Mouse (Mus musculus) erythroid progenitor cell, adult 5-6 weeks (primary cell): ENCODE data around the gene Add1. TPM values are rescaled to one million over a fixed set of nuclear protein-coding genes. Genes with fewer than 3 reads are reported as not detected.
A peak's percentile ranks its signal among the peaks of the same experiment; 100 is the strongest.

Source experiments
- ATAC-seq: replicated peaks from 2 replicates; pipeline ENCODE4 v1.8.0; 2016; ENCODE audit warnings: moderate number of reproducible peaks, mild to moderate bottlenecking, moderate TSS enrichment, inconsistent platforms; ENCODE audit not compliant: poor library complexity, low FRiP score, severe bottlenecking
- total RNA-seq, 2 experiments: library from RNA; stranded (forward) in 1 of 2; stranded (reverse) in 1 of 2; fragments of 150-400 nt in 1 of 2; fragments of 186-747, 209-891 nt in 1 of 2; gene quantifications; 2 replicates each; pipeline versions ENCODE4 v1.2.3 to v1.2.4; 2015 to 2017; ENCODE audit warnings: low replicate concordance in 2 of 2

Add1 gene
- total RNA-seq (2015; ENCODE audit: low replicate concordance) (547 and 570 TPM in 2 replicates), total RNA-seq (2017; ENCODE audit: low replicate concordance) (969 and 1,003 TPM in 2 replicates)

DNA sequence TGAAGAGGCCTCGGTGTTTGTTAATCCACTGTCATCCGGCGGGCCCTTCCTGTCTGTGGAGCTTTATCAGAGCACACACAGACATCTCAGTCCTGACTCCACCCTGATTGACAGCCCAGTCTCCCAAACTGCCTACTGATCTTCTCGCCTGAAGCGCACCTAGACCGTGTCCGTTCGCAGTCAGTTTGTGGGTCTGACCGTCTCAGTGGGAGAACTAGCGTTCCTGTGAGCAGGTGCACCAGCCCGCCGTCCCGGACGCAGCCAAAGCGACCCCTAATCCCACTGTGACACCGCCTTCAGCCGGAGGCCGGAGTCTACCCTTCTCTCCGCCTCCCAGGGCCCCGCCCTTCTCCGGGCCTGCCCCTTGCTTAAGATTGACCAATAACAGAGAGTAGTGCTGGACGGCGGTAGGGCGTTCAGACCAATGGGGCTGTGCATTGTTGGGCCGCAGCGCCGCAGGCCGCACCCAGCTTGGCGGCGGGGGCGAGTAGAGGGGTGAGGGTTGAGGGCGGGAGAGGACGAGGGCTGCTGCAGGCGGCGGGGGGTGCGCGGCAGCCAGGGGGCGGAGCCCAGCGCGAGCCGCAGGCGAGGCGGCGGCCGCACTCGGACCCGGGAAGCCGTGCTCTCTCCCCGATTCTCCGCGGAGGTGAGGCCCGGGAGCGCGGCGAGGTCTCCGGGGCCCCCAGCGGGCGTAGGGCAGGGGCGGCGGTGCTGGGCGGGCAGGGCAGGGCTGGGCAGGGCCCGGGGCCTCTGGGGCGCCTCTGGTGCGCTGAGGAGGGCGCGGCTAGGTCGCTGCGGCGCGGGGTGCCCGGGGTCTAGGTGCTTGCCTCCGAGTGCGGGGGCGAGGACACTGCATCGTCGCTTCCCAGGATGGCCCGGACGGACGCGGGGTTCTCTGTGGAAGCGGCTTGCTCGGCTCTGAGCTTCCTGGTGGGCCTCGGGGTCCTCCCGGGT is at the start of gene Add1:
Add1 (plus strand) TSS at position 397 of the 954 bp plus-strand sequence.
- ATAC-seq = peak; percentile 87

DNA sequence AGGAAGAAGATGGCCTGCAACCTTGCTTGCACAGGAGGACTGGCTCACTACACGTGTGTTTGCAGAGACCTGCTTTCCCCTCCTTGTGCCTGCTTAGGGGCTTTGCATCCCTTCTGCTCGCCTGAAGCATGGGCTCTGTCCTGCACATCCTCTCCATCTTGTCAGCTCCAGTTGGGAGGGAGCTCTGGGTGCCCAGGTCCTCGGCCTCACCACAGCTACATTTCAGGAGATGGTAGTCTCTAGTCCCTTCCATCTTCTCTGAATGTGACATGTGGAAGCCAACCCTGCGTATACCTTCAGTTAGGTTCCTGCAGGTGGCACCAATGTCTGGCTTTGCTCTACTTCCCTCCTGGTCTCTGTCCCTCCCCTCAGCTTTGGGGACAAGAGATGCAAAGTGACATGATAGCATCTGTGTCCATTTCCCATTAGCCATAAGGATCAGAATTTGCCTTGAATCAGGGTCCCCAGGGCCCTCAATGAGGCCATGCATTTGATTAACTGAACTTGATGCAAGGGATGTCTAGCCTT is 49.4 kb upstream of the Add1 start:
- ATAC-seq = no peak

DNA sequence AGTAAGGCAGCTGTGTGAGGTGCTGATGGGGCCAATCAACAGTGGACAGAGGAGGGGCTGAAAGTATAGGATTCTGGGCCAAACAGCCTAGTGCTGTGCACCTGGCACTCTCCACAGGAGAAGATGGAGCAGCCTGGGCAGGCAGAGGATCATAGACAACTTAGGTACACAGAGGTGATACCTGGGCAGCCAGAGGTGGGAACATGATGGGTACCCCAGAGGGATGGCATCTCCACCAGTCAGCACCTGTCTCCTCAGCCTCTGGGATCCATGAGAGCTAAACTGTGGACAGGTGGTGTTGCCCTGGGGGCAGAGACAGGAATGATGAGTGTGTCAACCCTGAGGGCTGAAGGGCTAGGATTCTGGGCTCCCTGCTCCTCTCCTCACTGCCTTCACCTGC is 49.0 kb upstream of the Add1 start:
- ATAC-seq = no peak

DNA sequence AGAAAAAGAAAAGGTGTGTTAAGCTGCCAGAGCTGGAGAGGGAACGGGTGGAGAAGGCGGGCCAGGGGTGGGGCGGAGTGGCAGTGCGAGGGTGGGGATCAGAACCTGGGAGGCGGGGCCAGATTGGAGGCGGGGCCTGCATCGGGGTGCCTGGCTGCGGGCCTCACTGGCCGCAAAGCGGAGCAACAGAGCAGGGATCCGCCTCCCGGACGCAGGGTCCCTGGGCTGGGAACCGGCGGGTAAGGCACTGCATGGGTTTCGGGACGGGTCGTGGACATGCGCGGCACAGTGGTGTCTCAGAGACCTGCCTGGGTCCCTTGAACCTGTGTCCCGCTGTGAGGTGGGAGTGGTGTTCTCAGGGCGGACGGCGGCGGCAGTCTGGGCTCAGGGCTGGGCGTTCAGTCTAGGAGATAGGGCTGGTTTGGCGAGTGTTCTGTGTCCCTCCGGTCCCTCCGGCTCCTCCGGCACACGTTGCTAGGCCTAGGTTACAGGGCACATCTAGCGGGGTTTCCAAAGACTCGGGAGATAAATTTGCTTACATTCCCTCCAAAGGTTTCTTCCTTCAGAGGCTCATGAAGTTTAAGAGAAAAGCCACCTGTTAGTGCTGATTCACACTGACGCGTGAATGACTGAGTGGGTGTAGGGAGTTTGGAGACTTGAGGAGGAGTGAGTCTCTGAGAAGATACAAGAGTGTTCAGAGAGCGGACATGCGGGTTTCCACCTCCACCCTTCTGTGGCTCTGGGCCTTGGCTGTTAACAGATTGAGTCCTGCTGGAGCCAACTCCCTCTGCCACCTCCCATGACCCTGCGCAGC is 47.6 kb upstream of the Add1 start, which contains the start of gene Sh3bp2:
Sh3bp2 (plus strand) TSS at position 176 of the 814 bp plus-strand sequence.
- peak; percentile 94 for ATAC-seq

DNA sequence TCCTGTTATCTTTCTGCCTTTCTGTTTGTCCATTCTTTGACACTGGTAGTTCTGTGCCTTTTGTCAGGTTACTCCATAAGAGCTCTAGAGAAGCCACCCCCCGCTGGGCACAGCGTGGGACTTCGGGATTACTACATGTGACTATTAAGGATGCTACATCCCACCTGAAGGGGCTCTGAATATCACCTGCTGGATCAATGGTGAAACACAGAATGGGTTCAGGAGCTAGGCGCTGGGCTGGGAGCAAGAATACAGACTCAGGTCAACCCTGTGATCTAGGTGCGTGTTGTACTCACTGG is 47.0 kb upstream of the Add1 start:
- no peak for ATAC-seq

DNA sequence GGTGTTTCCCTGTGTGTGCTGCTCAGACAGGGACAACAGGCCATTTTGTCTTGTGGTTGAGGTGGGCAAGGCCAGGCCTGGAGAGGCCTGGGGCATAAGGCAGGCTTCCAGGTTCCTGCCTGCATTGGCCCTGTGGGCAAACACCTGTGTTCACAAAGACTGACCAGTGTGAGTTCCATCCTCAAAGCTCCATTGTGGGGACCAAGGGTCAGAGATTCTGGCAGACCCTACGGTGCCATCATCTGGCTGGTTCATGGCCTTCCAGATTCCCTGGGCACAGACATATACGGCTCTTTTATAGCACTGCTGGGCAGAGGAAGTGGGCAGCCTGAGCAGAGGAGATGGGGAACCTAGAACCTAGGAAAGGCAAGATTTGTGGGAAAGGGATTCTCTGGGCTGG is 46.1 kb upstream of the Add1 start:
- ATAC-seq = no peak

DNA sequence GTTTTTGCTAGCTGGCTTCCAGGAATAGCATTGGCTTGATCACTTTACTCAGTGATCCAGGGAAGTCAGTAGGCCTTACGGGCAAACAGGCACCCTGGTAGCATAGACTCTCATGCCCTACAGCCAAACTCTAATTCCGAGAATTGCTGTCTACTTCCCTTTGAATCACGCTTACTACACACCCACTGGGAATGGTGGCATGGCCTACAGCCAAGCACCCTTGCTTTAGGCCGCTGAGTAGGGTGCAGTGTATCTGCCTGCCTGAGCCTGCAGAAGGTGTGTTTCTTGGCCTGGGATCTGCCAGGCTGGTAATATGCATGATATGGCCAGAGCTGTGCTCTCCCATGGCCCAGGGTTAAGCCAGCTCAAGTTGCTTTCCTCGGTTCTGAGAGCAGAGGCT is 44.7 kb upstream of the Add1 start:
- no peak for ATAC-seq

DNA sequence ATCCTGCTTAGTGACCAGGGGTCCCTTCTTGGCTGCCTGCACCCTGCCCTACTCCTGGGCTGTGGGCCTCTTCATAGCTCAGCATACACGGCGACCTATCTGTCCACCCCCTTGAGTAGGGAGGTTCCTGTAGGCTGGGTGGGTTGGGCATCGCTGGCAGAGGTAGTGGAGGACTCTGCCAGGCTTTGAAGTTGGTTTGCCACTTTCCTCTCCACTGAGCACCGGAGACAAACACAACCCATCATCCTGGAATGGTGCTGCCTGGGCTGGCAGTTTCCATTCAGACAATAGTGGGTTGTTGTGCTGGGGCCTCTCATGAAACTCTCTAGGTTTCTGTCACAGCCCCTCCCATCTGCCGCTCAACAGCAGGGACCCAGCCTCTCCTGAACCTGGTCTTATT is 43.3 kb upstream of the Add1 start:
- ATAC-seq = no peak

DNA sequence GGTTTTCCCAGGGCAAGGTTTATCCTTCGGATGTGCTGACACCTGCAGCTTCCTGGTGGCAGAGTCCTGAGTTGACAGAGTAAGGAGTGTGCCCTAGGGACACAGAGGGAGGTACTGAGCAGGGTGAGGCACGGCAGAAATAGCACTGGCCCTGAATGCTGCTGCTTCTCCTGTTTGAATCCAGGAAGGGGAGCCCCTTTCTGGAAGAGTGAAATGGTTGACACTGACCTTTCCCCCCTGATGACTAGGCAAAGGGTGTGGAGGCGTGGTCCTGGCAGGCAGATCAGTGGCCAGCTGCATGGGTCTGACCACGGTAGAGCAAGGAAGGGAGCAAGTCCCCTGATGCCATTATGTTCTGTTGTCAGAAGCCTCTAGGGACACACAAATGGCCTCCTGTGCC is 42.8 kb upstream of the Add1 start:
- no peak for ATAC-seq

DNA sequence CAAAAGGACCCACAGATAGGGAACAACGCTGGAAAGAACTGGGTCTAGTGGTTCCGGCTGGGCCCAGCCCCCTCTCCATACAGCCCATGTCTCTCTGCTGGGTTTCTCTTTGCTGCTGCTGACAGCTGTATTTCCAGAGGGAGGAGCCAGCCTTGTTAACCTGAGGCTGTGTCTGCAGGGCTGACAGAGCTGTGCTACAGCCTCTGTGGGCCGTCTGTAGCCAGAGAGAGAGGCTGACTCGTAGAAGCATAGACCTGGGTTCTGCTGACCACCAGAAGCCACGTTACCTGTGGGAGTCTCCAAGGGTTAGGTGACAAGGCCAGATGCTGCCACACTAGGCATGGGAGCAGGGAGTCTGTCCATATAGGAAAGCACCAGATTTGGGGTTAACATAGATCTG is 40.4 kb upstream of the Add1 start:
- no peak for ATAC-seq

DNA sequence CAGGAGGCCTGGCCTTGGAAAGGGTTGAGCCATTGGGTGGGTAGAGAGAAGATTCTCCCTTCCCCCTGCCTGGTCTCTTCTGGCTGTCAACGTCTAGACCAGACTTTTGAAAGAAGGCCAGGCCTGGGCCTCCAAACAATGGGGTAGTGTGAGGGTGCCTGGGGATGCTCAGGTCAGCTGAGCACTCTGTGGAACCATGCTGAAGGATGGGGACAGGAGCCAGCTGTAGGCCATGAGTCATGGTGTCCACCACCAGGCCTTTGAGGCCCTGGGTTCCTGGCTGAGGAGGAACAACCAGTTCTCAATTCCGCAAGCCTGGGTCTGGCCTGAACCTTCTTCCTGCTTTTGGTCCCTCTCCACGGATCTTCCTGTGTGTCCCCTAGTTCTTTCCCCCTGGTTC is 39.6 kb upstream of the Add1 start:
- ATAC-seq = no peak

DNA sequence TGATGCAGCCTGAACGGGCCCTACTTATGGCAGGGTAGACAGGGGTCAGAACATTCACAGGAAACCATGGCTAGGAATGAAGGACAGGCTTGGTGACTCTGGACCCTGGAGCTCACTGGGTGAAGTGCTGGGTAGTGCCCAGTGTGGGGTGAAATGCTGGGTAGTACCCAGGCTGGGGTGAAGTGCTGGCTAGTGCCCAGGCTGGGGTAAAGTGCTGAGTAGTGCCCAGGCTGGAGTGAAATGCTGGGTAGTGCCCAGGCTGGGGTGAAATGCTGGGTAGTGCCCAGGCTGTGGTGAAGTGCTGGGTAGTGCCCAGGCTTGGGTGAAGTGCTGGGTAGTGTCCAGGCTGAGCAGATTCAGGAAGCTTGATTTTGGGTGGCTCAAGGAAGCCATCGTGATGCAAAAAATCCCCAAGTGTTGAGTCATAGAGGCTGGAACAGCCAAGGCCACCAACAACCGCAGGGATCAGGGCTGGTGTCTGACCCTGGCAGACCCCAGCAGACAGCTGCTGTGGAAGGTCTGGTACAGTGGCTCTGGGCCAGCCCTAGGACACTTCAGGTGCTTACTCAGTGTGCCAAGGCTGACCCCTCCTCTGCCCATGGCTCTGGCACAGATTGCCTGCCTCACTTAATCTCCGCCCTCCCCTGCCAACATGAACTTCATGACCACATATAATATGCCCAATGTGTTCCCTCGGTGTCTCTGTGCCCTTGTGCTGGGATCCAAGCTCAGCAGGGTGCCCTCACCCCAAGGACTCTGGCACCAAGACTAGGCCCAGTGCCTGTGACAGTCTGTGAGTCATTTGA is 38.5 kb upstream of the Add1 start:
- no peak for ATAC-seq

DNA sequence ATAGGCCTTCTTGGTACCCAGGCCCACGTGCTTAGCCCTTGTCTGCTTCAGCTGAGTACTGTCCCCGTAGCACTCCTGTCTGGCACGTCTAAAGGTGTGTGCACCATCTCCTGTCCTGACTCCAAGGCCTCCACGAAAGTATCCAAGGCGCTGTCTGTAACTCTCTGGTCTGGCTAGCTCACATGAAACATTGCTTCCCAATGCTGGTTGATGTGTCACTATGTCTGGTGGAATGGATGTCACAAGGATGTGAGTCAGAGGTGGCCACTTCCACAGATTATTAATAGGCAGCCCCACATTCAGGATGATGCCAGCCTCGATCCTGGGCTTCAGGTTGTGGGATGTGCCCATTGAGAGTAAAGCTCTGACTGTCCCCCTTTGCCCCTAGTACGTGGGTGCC is 37.6 kb upstream of the Add1 start:
- ATAC-seq = no peak

DNA sequence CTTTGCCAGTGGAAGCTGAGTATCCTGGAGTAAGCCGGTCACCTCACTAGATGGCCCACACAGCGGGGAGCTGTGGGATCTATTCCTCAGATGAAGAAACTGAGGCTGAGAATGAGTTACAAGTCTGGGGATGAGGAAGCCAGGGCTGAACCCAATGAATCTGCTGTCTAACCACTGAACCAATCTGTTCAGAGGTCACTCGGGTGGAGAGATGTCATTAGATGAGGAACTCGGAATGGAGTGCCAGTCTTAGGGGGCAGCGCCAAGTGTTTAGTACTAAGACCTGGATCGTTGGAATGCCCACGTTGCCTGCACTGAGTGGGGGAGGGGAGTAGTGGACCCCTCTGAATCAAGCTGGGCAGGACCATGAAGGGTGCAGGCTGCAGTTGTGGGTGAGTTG is 35.4 kb upstream of the Add1 start:
- no peak for ATAC-seq

DNA sequence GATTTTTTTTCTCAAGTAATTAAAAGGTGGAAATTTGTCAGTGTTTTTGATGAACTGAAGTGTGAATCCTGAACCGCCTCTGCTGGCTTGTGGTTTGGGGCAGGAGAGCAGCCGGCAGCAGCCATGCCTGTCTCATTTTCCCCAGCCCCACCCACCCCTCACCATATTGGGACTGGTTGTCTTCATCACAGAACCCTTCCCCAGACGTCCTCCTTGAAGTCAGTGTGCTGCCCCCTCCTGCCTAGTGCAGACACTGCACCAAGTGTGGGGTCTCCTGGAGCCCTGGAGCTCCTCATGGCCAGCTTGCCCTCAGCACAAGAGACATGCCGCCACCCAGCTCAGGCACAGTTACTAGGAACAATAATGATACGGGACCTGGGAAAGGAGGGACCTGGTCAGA is 34.9 kb upstream of the Add1 start:
- ATAC-seq = no peak

DNA sequence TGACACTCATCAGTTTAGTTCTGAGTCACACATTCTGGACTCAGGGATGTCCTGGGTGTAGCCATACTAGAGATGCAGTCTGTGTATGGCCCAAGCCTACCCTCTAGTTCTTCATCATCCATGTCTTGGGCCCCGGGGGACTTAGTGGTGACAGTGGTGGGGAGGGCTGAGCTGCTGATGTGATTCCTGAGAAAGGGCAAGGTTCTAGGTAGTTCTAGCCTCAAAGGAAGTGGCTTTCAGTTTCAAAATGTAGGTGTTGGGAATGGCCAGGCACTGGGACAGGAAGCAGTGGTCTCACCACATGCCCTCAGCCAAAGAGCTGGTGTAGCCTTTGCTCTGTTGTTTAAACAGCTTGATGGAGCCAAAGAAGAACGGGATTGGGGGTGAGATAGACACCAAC is 34.3 kb upstream of the Add1 start:
- no peak for ATAC-seq

DNA sequence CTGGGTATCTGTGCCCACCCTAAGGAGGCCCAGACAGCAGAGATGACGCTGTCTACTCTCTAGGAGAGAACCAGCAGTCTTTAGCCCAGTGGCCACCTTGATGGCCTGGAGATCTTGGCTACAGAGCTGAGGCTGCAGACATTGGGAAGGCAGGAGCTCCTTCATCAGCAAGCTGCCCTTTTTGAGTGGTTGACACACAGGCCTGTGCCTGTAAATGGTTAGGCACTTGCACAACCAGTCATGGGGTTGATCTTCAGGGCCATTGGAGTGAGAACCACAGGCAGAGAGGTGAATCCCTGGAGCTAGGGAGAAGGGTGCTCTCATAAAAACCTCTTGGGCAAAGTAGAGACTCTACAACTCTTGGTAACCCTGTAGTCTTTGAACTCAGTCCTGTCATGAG is 31.3 kb upstream of the Add1 start:
- ATAC-seq = no peak

DNA sequence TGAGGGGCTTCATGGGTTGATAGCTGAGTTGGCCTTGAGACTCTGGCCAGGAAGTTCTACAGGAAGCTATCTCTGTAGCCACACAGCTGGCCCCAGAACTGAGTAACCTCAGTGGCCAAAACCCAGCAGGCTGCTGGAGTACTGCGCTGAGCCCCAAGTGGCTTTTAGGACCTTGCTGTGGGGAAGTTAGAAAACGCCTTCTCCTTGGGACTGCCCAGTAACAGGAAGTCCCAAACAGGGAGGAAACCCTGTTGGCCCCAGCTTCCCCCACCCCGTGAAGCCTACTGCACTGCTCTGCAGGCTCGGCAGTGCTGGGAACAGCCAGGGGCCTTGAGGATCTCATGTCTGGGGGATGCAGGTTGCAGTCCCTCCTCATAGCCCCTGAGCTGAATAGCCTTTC is 30.4 kb upstream of the Add1 start:
- ATAC-seq = no peak

DNA sequence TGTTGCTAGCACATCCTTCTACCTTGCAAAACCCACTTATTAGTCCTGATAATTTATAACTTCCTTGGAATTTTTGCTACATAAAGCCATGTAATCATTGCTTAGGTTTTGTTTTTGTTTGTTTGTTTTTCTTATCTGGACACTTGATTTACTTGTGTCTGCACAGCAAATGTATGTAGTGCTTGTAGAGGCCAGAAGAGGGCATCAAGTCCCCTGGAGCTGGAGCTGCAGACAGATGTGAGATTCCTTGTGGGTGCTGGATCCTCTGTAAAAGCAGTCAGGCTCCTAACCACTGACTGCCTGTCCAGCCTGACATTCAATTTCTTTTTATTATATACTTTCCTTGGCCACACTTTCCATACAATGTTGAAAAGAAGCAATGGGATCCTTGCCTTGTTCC is 26.1 kb upstream of the Add1 start:
- peak; percentile 63; the same call in 1 of the 2 replicates for ATAC-seq

DNA sequence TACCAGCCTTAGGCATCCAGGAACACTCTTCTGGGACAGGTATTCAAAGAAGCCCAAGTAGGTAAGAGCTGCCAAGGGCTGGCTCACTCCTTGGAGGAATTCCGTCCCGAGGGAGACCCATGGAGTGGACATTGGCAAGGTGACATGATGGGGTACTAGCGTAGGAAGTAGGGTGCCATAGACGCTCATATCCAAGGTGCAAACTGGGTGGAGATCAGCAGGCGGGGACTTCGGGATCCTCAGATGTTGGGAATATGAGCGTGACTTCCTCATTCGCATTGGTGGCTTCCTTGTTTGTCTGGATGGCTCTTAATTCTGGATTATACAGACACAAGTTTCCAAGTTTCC is 24.4 kb upstream of the Add1 start:
- ATAC-seq = no peak
